Mouse (Mus musculus) midbrain, postnatal 0 days (tissue): Measurements from ENCODE around the gene Rgma. TPM values are rescaled to one million over a fixed set of nuclear protein-coding genes. Genes with fewer than 3 reads are reported as not detected.

Experiments
- ATAC-seq: fragments of 200-750 bp; cut with Nextera tagmentation; 2 replicates; pipeline ENCODE4 v1.8.0; 2017; ENCODE audit warnings: moderate number of reproducible peaks, mild to moderate bottlenecking, moderate TSS enrichment, moderate library complexity; ENCODE audit not compliant: low FRiP score
- DNase-seq: peaks from one replicate; pipeline ENCODE4 v3.0.0-alpha.2; 2015; ENCODE audit warnings: low spot score
- H3K27ac ChIP-seq: fragments of 300-500 bp; sonication (generic); 2 replicates; pipeline ENCODE4 v1.5.1; 2014; ENCODE audit warnings: low read depth, mild to moderate bottlenecking, low read length, mixed read lengths
- H3K27me3 ChIP-seq: fragments of 300-500 bp; sonication (generic); 2 replicates; pipeline ENCODE4 v1.6.1; 2014; ENCODE audit warnings: low read length, control low read depth, mixed read lengths; ENCODE audit not compliant: insufficient read depth
- H3K36me3 ChIP-seq: fragments of 300-500 bp; sonication (generic); 2 replicates; pipeline ENCODE4 v1.6.1; 2014; ENCODE audit warnings: low read length, control low read depth, mixed read lengths; ENCODE audit not compliant: insufficient read depth
- H3K4me1 ChIP-seq: fragments of 300-500 bp; sonication (generic); 2 replicates; pipeline ENCODE4 v1.6.1; 2014; ENCODE audit warnings: mild to moderate bottlenecking, control low read depth, antibody characterized with exemption, low read length, mixed read lengths; ENCODE audit not compliant: insufficient read depth
- H3K4me2 ChIP-seq: fragments of 300-500 bp; sonication (generic); 2 replicates; pipeline ENCODE4 v1.6.1; 2014; ENCODE audit warnings: low read depth, mild to moderate bottlenecking, low read length, mixed read lengths; ENCODE audit not compliant: poor library complexity, severe bottlenecking
- H3K4me3 ChIP-seq: fragments of 300-500 bp; sonication (generic); 2 replicates; pipeline ENCODE4 v1.5.1; 2014; ENCODE audit warnings: low read depth, mild to moderate bottlenecking, low read length, moderate library complexity
- H3K9ac ChIP-seq: fragments of 300-500 bp; sonication (generic); replicated peaks from 2 replicates; pipeline ENCODE4 v1.6.1; 2014; ENCODE audit warnings: mild to moderate bottlenecking, low read length, moderate library complexity, mixed read lengths; ENCODE audit not compliant: poor library complexity, severe bottlenecking
- H3K9me3 ChIP-seq: fragments of 300-500 bp; sonication (generic); 2 replicates; pipeline ENCODE4 v1.6.1; 2016; ENCODE audit warnings: low read length, control low read depth
- CTCF ChIP-seq: IDR thresholded peaks from 2 replicates; pipeline ENCODE4 v1.5.1; 2016; ENCODE audit warnings: antibody characterized with exemption, mild to moderate bottlenecking
- WGBS: fragments of 180-500 bp; shearing (Covaris S2); extraction: QIAGEN DNeasy Blood & Tissue Kit; methylation state at CpG from one replicate; pipeline ENCODE4 v1.1.7; 2014; 5-methylcytosine and 5-hydroxymethylcytosine counted together
- polyA plus RNA-seq: library from polyadenylated mRNA; unstranded; fragments of >200 nt; fragmentation: Nextera tagmentation; extraction: Ambion mirVana; gene quantifications from 2 replicates; pipeline ENCODE4 v1.2.1, GENCODE M21; 2015
- total RNA-seq: library from RNA; depleted of rRNA; stranded (reverse); fragments of >200 nt; gene quantifications from 2 replicates; pipeline ENCODE4 v1.2.3, GENCODE M21; 2014

Gene Rgma
- total and polyA plus RNA-seq, 2 experiments from 2014 or later = 42.9 to 160 TPM

GRCm38 (mm10) chr7:73424243-73424642 is 48.9 kb downstream of the Rgma start:
- H3K27me3 ChIP-seq = no peaks in the 10 kb centered on the region
- no peak for ATAC-seq
- no peak for TF ChIP-seq CTCF
- DNase-seq = no peak
- H3K9ac ChIP-seq = no peak overlapping the region
- 0 out of 2 replicates have a peak, but pooled peaks cover 2% of the 10 kb centered on the region for H3K4me1 ChIP-seq
- no peak overlapping the region for H3K4me3 ChIP-seq
- H3K9me3 ChIP-seq = no peaks in the 10 kb centered on the region
- H3K4me2 ChIP-seq = no peak overlapping the region
- 30% methylated on average over 3 of the region's 3 CpGs for WGBS
- H3K27ac ChIP-seq = peak overlapping the region; percentile 26; the same call in 1 of the 2 replicates
- H3K36me3 ChIP-seq = peaks cover 18% of the 10 kb centered on the region

DNA sequence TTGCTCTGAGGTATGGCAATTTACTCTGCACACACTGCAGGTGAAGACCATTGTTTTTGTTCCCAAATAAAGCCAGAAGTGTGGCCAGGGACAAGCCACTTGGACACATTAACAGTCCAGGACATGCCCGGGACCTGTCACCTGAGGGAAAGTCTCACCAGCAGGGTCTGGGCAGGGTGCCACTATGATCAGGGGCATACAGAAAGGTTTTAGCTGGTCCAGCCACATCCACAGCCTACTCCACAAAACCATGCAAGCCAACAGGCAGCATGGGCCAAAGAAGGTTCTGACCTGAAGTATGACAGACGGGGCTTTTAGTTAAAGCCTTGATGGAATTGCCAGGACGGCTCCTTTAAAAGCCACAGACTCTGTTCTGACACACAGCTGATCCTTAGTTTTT is 49.4 kb downstream of the Rgma start:
- ATAC-seq (0 out of 2 replicates have a peak, but pooled peaks have one; percentile 32), DNase-seq (no peak)
- H3K36me3 ChIP-seq = peaks cover 23% of the 10 kb centered on the region
- no peak overlapping the region for H3K4me2 ChIP-seq
- TF ChIP-seq CTCF = no peak
- WGBS = 51% methylated on average over 3 of the region's 3 CpGs
- H3K9me3 ChIP-seq = no peaks in the 10 kb centered on the region
- H3K9ac ChIP-seq = no peak overlapping the region
- no peak overlapping the region for H3K4me3 ChIP-seq
- 0 out of 2 replicates have a peak overlapping the region, but pooled peaks have one; percentile 26 for H3K27ac ChIP-seq
- H3K4me1 ChIP-seq = 0 out of 2 replicates have a peak, but pooled peaks cover 2% of the 10 kb centered on the region
- H3K27me3 ChIP-seq = no peaks in the 10 kb centered on the region

DNA sequence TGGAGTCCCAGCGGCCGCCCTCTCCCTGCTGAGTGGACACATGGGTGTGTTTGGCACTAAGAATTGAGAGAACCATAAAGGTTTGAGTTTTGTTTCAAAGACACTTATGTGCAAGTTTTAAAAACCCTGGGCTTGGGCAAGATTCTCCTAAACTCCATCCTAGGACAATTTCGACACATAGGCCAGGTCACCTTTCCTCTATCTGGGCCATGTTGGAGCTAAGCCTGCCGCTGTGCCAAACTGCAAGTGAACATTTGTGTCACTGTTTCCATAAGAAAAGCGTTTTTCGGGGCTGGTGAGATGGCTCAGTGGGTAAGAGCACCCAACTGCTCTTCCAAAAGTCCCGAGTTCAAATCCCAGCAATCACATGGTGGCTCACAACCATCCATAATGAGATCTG is 50.1 kb downstream of the Rgma start:
- no peak overlapping the region for H3K4me2 ChIP-seq
- no peak overlapping the region for H3K4me3 ChIP-seq
- H3K27ac ChIP-seq = no peak overlapping the region
- H3K27me3 ChIP-seq = no peaks in the 10 kb centered on the region
- H3K36me3 ChIP-seq = peaks cover 25% of the 10 kb centered on the region
- no peak overlapping the region for H3K9ac ChIP-seq
- ATAC-seq (no peak), DNase-seq (no peak)
- H3K4me1 ChIP-seq = 0 out of 2 replicates have a peak, but pooled peaks cover 2% of the 10 kb centered on the region
- no peak for TF ChIP-seq CTCF
- no peaks in the 10 kb centered on the region for H3K9me3 ChIP-seq
- 92% methylated on average over 7 of the region's 7 CpGs for WGBS

GRCm38 (mm10) chr7:73426235-73426634 is 50.9 kb downstream of the Rgma start:
- H3K9me3 ChIP-seq = no peaks in the 10 kb centered on the region
- 0 out of 2 replicates have a peak, but pooled peaks cover 2% of the 10 kb centered on the region for H3K4me1 ChIP-seq
- H3K27ac ChIP-seq = no peak overlapping the region
- no peaks in the 10 kb centered on the region for H3K27me3 ChIP-seq
- ATAC-seq = no peak
- no peak for DNase-seq
- H3K36me3 ChIP-seq = peaks cover 25% of the 10 kb centered on the region
- no peak overlapping the region for H3K4me2 ChIP-seq
- no peak for TF ChIP-seq CTCF
- no peak overlapping the region for H3K9ac ChIP-seq
- 78% methylated on average over 3 of the region's 3 CpGs for WGBS
- H3K4me3 ChIP-seq = no peak overlapping the region

DNA sequence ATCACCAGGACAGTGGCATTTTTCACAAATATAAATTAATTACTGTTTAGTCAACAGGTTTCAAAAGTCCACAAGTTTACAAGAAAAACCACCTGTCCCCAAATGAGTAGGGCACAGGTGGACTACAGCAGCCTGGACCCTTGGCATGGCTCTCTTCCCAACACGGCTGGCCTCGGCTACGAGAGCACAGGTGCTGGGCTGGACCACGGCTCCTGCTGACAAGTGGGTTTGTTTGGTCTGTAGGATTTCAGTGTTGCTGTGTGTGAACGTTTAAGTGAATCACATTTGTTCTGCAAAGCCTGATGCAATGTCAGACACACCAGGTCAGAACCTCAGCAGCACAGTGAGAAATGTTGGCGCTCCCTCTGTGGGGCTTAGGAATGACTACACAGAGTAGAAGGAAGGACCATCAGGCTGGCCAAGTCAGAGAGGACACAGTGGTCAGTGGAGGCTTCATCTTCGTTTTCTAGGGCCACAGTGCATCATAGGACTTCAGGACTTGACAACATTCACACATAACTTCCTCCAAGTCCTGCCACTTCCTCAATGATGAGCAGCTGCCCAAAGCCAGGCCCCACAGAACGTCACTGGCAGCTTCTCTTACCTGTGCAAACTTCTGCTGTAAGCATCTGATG is 51.6 kb downstream of the Rgma start:
- WGBS = 83% methylated on average over 8 of the region's 8 CpGs
- ATAC-seq (no peak), DNase-seq (no peak)
- Histone ChIP-seq H3K9me3 (no peaks in the 10 kb centered on the region), H3K36me3 (peaks cover 25% of the 10 kb centered on the region), H3K9ac (no peak overlapping the region), H3K4me1 (0 out of 2 replicates have a peak, but pooled peaks cover 2% of the 10 kb centered on the region), H3K4me2 (no peak overlapping the region), H3K27me3 (no peaks in the 10 kb centered on the region), H3K4me3 (no peak overlapping the region), H3K27ac (no peak overlapping the region)
- TF ChIP-seq CTCF = no peak

GRCm38 (mm10) chr7:73427794-73428193 is 52.5 kb downstream of the Rgma start:
- no peak overlapping the region for H3K9ac ChIP-seq
- DNase-seq (no peak), ATAC-seq (no peak)
- WGBS = 98% methylated on average over 6 of the region's 6 CpGs
- H3K27me3 ChIP-seq = no peaks in the 10 kb centered on the region
- peaks cover 25% of the 10 kb centered on the region for H3K36me3 ChIP-seq
- H3K4me2 ChIP-seq = no peak overlapping the region
- no peak for TF ChIP-seq CTCF
- 0 out of 2 replicates have a peak, but pooled peaks cover 2% of the 10 kb centered on the region for H3K4me1 ChIP-seq
- no peak overlapping the region for H3K4me3 ChIP-seq
- H3K27ac ChIP-seq = no peak overlapping the region
- no peaks in the 10 kb centered on the region for H3K9me3 ChIP-seq
